Mouse (Mus musculus) activated CD4-positive, CD25-positive, alpha-beta regulatory T cell, adult 4 months (primary cell): Measurements from ENCODE around the gene Bod1. TPM values are rescaled to one million over a fixed set of nuclear protein-coding genes. Genes with fewer than 3 reads are reported as not detected.

ENCODE experiments used
- ATAC-seq: one replicate; pipeline ENCODE4 v1.8.0; 2017
- polyA plus RNA-seq, 2 experiments: library from polyadenylated mRNA; unstranded; fragments of 100-300 nt; shearing (Covaris generic); gene quantifications; one replicate each; pipeline ENCODE4 v1.2.1; 2017

The Bod1 gene
- polyA plus RNA-seq, result 1 to 10 TPM; 4.9 to 6.2 TPM

GRCm38 (mm10) chr11:31671354-31672169 lies at the start of gene Bod1:
Bod1 (minus strand) TSS chr11:31671885.
- ATAC-seq, result peak; percentile 99

GRCm38 (mm10) chr11:31719090-31719489 lies 47.4 kb upstream of the Bod1 start:
- no peak for ATAC-seq

GRCm38 (mm10) chr11:31717926-31718735 lies 46.4 kb upstream of the Bod1 start:
- ATAC-seq, result no peak

GRCm38 (mm10) chr11:31713641-31714121 lies 42.0 kb upstream of the Bod1 start:
- no peak for ATAC-seq

GRCm38 (mm10) chr11:31713116-31713515 lies 41.4 kb upstream of the Bod1 start:
- no peak for ATAC-seq

GRCm38 (mm10) chr11:31707771-31708170 lies 36.1 kb upstream of the Bod1 start:
- ATAC-seq, result no peak

GRCm38 (mm10) chr11:31703173-31703572 lies 31.5 kb upstream of the Bod1 start:
- ATAC-seq, result no peak

GRCm38 (mm10) chr11:31701901-31702300 lies 30.2 kb upstream of the Bod1 start:
- no peak for ATAC-seq

GRCm38 (mm10) chr11:31699502-31699901 lies 27.8 kb upstream of the Bod1 start:
- ATAC-seq, result no peak

- no peak for ATAC-seq
Observed at GRCm38 (mm10) chr11:31694801-31695200, 23.1 kb upstream of the Bod1 start.

GRCm38 (mm10) chr11:31694109-31694508 lies 22.4 kb upstream of the Bod1 start:
- no peak for ATAC-seq

- ATAC-seq, result no peak
Observed at GRCm38 (mm10) chr11:31693322-31693721, 21.6 kb upstream of the Bod1 start.

GRCm38 (mm10) chr11:31688956-31689355 lies 17.3 kb upstream of the Bod1 start:
- ATAC-seq, result no peak

- no peak for ATAC-seq
Observed at GRCm38 (mm10) chr11:31684913-31685567, 13.4 kb upstream of the Bod1 start.

GRCm38 (mm10) chr11:31684126-31684525 lies 12.4 kb upstream of the Bod1 start:
- ATAC-seq, result no peak

GRCm38 (mm10) chr11:31679840-31680381 lies 8.2 kb upstream of the Bod1 start:
- ATAC-seq, result no peak

GRCm38 (mm10) chr11:31677309-31677708 lies 5.6 kb upstream of the Bod1 start:
- no peak for ATAC-seq

GRCm38 (mm10) chr11:31676661-31677252 lies 5.1 kb upstream of the Bod1 start:
- no peak for ATAC-seq

- no peak for ATAC-seq
Observed at GRCm38 (mm10) chr11:31675430-31675829, 3.7 kb upstream of the Bod1 start.

- ATAC-seq, result no peak
Observed at GRCm38 (mm10) chr11:31672170-31672563, 482 bp upstream of the Bod1 start.

GRCm38 (mm10) chr11:31670468-31670921 lies 1.2 kb downstream of the Bod1 start:
- no peak for ATAC-seq

GRCm38 (mm10) chr11:31669172-31669869 lies 2.4 kb downstream of the Bod1 start:
- no peak for ATAC-seq
